Mouse (Mus musculus): ENCODE results near the gene Shc3. TPM values are rescaled to one million over a fixed set of nuclear protein-coding genes. Genes with fewer than 3 reads are reported as not detected.

Gene Shc3
- total and polyA plus RNA-seq, 3 experiments = 0.80 to 2.1 (median 0.91) TPM

GRCm38 (mm10) chr13:51446550-51446949 is 122.7 kb downstream of the Shc3 start:
- Histone ChIP-seq H3K79me2 (replicated peaks; ENCODE audit: control insufficient read depth, insufficient read depth, low read length) (no peaks in the 10 kb centered on the region), H3K9ac (ENCODE audit: low read depth, low read length) (no peak overlapping the region), H3K27me3 (ENCODE audit: control insufficient read depth, insufficient read depth, low read length) (no peaks in the 10 kb centered on the region), H3K36me3 (ENCODE audit: control insufficient read depth, insufficient read depth, low read length) (no peaks in the 10 kb centered on the region), H3K27ac (no peak overlapping the region), H3K4me3 (no peak overlapping the region), H3K4me1 (ENCODE audit: control insufficient read depth, insufficient read depth, low read length) (no peaks in the 10 kb centered on the region)
- TF ChIP-seq POLR2A (IDR thresholded peaks at IDR 0.05; ENCODE audit: insufficient read depth, low read depth, low read length) (no peak), EP300 (IDR thresholded peaks at IDR 0.05; ENCODE audit: insufficient read depth, low read depth, low read length) (no peak), CTCF (IDR thresholded peaks at IDR 0.05) (no peak)
- 59% methylated on average over 4 of the region's 4 CpGs for WGBS
- intact Hi-C loops (cut with DNase I) = no loop called here
- no peak for DNase-seq

DNA sequence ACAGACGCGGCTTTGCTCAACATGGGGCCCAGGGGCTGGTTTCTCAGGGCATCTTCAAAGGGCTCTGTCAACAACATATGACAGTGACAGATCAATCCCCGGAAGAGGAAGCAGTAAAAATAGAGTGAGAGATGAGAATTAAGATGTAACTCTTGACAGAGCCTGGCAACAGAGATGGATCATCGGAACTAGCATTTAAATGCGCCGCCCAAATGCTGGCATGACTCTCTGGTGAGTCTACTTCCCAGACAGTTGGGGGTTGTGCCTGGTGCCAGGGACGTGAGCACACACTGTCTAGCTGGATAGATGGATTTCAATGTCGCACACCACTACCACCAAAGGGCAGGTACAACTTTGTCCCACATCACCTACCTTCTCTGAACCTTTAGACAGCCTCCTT is 126.3 kb downstream of the Shc3 start:
- 89% methylated on average over 8 of the region's 8 CpGs for WGBS
- TF ChIP-seq POLR2A (IDR thresholded peaks at IDR 0.05; ENCODE audit: insufficient read depth, low read depth, low read length) (no peak), EP300 (IDR thresholded peaks at IDR 0.05; ENCODE audit: insufficient read depth, low read depth, low read length) (no peak), CTCF (IDR thresholded peaks at IDR 0.05) (no peak)
- no peak for DNase-seq

GRCm38 (mm10) chr13:51437105-51438085 is 131.8 kb downstream of the Shc3 start:
- intact Hi-C loops (cut with DNase I) = no loop called here
- no peak overlapping the region for H3K4me3 ChIP-seq
- H3K36me3 ChIP-seq (ENCODE audit: control insufficient read depth, insufficient read depth, low read length) = no peaks in the 10 kb centered on the region
- H3K4me1 ChIP-seq (ENCODE audit: control insufficient read depth, insufficient read depth, low read length) = no peaks in the 10 kb centered on the region
- no peaks in the 10 kb centered on the region for H3K27me3 ChIP-seq (ENCODE audit: control insufficient read depth, insufficient read depth, low read length)
- TF ChIP-seq CTCF (IDR thresholded peaks at IDR 0.05) (no peak), EP300 (IDR thresholded peaks at IDR 0.05; ENCODE audit: insufficient read depth, low read depth, low read length) (no peak)
- DNase-seq = no peak
- no peaks in the 10 kb centered on the region for H3K79me2 ChIP-seq (replicated peaks; ENCODE audit: control insufficient read depth, insufficient read depth, low read length)
- no peak overlapping the region for H3K27ac ChIP-seq
- no peak overlapping the region for H3K9ac ChIP-seq (ENCODE audit: low read depth, low read length)
- WGBS = 72% methylated on average over 14 of the region's 14 CpGs

More for the DNA sequence above, 126.3 kb downstream of the Shc3 start:
- Histone ChIP-seq H3K79me2 (replicated peaks; ENCODE audit: control insufficient read depth, insufficient read depth, low read length) (no peaks in the 10 kb centered on the region), H3K4me1 (ENCODE audit: control insufficient read depth, insufficient read depth, low read length) (no peaks in the 10 kb centered on the region), H3K9ac (ENCODE audit: low read depth, low read length) (no peak overlapping the region), H3K27me3 (ENCODE audit: control insufficient read depth, insufficient read depth, low read length) (no peaks in the 10 kb centered on the region), H3K27ac (no peak overlapping the region), H3K4me3 (no peak overlapping the region), H3K36me3 (ENCODE audit: control insufficient read depth, insufficient read depth, low read length) (no peaks in the 10 kb centered on the region)
- intact Hi-C loops (cut with DNase I) = no loop called here

DNA sequence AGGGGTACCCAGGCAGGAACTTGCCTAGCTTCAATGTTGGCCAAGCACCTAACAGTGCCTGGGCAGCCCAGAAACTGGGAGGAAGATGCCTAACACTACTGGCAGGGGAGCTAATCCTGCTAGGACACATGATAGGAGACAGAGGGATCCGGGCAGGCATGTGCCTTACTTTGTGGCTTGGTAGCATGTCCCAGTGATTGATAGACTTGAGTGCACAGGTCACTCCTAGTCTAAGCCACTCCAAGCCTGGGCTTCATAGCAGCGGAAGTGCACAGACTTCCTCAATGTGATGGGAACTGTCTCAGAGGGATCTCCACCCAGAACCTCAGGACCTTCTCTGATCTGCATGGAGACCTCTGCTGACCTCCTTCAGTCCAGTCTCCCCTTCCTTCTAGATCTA is 134.1 kb downstream of the Shc3 start:
- H3K79me2 ChIP-seq (replicated peaks; ENCODE audit: control insufficient read depth, insufficient read depth, low read length) = no peaks in the 10 kb centered on the region
- 54% methylated on average over 2 of the region's 2 CpGs for WGBS
- H3K27ac ChIP-seq = no peak overlapping the region
- no peaks in the 10 kb centered on the region for H3K36me3 ChIP-seq (ENCODE audit: control insufficient read depth, insufficient read depth, low read length)
- no peak overlapping the region for H3K9ac ChIP-seq (ENCODE audit: low read depth, low read length)
- TF ChIP-seq EP300 (IDR thresholded peaks at IDR 0.05; ENCODE audit: insufficient read depth, low read depth, low read length) (no peak), CTCF (IDR thresholded peaks at IDR 0.05) (no peak), POLR2A (IDR thresholded peaks at IDR 0.05; ENCODE audit: insufficient read depth, low read depth, low read length) (no peak)
- no peak for DNase-seq
- H3K27me3 ChIP-seq (ENCODE audit: control insufficient read depth, insufficient read depth, low read length) = no peaks in the 10 kb centered on the region
- no peak overlapping the region for H3K4me3 ChIP-seq
- H3K4me1 ChIP-seq (ENCODE audit: control insufficient read depth, insufficient read depth, low read length) = no peaks in the 10 kb centered on the region
- intact Hi-C loops (cut with DNase I) = no loop called here

- no peaks in the 10 kb centered on the region for H3K79me2 ChIP-seq (replicated peaks; ENCODE audit: control insufficient read depth, insufficient read depth, low read length)
- H3K4me3 ChIP-seq = no peak overlapping the region
- no peaks in the 10 kb centered on the region for H3K36me3 ChIP-seq (ENCODE audit: control insufficient read depth, insufficient read depth, low read length)
- intact Hi-C loops (cut with DNase I) = no loop called here
- H3K27me3 ChIP-seq (ENCODE audit: control insufficient read depth, insufficient read depth, low read length) = no peaks in the 10 kb centered on the region
- H3K4me1 ChIP-seq (ENCODE audit: control insufficient read depth, insufficient read depth, low read length) = no peaks in the 10 kb centered on the region
- no peak for DNase-seq
- no peak for TF ChIP-seq POLR2A (IDR thresholded peaks at IDR 0.05; ENCODE audit: insufficient read depth, low read depth, low read length)
- TF ChIP-seq CTCF (IDR thresholded peaks at IDR 0.05) = peak; percentile 55
- H3K9ac ChIP-seq (ENCODE audit: low read depth, low read length) = no peak overlapping the region
- H3K27ac ChIP-seq = no peak overlapping the region
- 61% methylated on average over 2 of the region's 2 CpGs for WGBS
Observed at GRCm38 (mm10) chr13:51434460-51434859, 134.8 kb downstream of the Shc3 start.

- 67% methylated on average over 3 of the region's 3 CpGs for WGBS
- intact Hi-C loops (cut with DNase I) = no loop called here
Observed at GRCm38 (mm10) chr13:51433371-51433770, 135.8 kb downstream of the Shc3 start.

More at GRCm38 (mm10) chr13:51433371-51433770, 135.8 kb downstream of the Shc3 start:
- Histone ChIP-seq H3K4me1 (ENCODE audit: control insufficient read depth, insufficient read depth, low read length) (no peaks in the 10 kb centered on the region), H3K36me3 (ENCODE audit: control insufficient read depth, insufficient read depth, low read length) (no peaks in the 10 kb centered on the region), H3K9ac (ENCODE audit: low read depth, low read length) (no peak overlapping the region), H3K27me3 (ENCODE audit: control insufficient read depth, insufficient read depth, low read length) (no peaks in the 10 kb centered on the region), H3K79me2 (replicated peaks; ENCODE audit: control insufficient read depth, insufficient read depth, low read length) (no peaks in the 10 kb centered on the region), H3K27ac (no peak overlapping the region), H3K4me3 (no peak overlapping the region)
- no peak for TF ChIP-seq EP300 (IDR thresholded peaks at IDR 0.05; ENCODE audit: insufficient read depth, low read depth, low read length)
- no peak for TF ChIP-seq CTCF (IDR thresholded peaks at IDR 0.05)
- no peak for TF ChIP-seq POLR2A (IDR thresholded peaks at IDR 0.05; ENCODE audit: insufficient read depth, low read depth, low read length)
- DNase-seq = no peak
